Comparison of ENCODE assay signal across 9 mouse cellular contexts in genomic region chr11:19423841-19424815, GRCm38 (mm10).
A peak's percentile ranks its signal among the peaks of the same experiment; 100 is the strongest.
DNase-seq lines count a peak whose midpoint lies in the region; ATAC-seq and TF ChIP-seq lines count a peak whose summit lies in the region.
"Had no signal": no experiment of that assay in that cellular context is flagged by ENCODE, and none has a peak within 500 bp of the region (broad histone marks: within the 10 kb centered on the region; RNA-seq: fewer than 3 reads in every experiment).

No protein-coding gene starts in this region.

- H3K9me3 ChIP-seq in neural tube, embryonic 14.5 days (ENCODE audit: control insufficient read depth, low read length), result no peaks in the 10 kb centered on the region
- H3K9me3 ChIP-seq in hindbrain, embryonic 12.5 days (replicated peaks), result no peaks in the 10 kb centered on the region
- H3K9me3 ChIP-seq: liver, embryonic 15.5 days had no signal

- TF ChIP-seq CTCF in embryonic fibroblast, embryonic 13.5 days (IDR thresholded peaks at IDR 0.05; ENCODE audit: borderline replicate concordance, insufficient read depth, low read length), result no peak
- no peak for TF ChIP-seq CTCF in kidney, adult 2 months (conservative IDR thresholded peaks at IDR 0.05; ENCODE audit: insufficient read depth, insufficient read length, low read depth, low read length)

- H3K4me1 ChIP-seq in embryonic fibroblast, embryonic 13.5 days (ENCODE audit: control insufficient read depth, insufficient read depth, low read length), result peaks cover 9% of the 10 kb centered on the region; the same call in 1 of the 2 replicates
- peaks cover 2% of the 10 kb centered on the region; the same call in 1 of the 2 replicates for H3K4me1 ChIP-seq in kidney, adult 2 months (ENCODE audit: control insufficient read depth, insufficient read depth, low read length)
- peaks cover 7% of the 10 kb centered on the region for H3K4me1 ChIP-seq in neural tube, embryonic 14.5 days (ENCODE audit: control insufficient read depth, insufficient read depth, low read length)
- H3K4me1 ChIP-seq in hindbrain, embryonic 12.5 days, result no peaks in the 10 kb centered on the region
- H3K4me1 ChIP-seq: liver, embryonic 15.5 days had no signal

- peak overlapping the region; percentile 20; the same call in 1 of the 2 replicates for H3K4me2 ChIP-seq in neural tube, embryonic 14.5 days (ENCODE audit: low read depth, low read length)
- H3K4me2 ChIP-seq in hindbrain, embryonic 12.5 days (replicated peaks), result no peak overlapping the region
- H3K4me2 ChIP-seq: liver, embryonic 15.5 days had no signal

- peak overlapping the region; percentile 47 for H3K27ac ChIP-seq in embryonic fibroblast, embryonic 13.5 days (ENCODE audit: insufficient read depth, low read length)
- H3K27ac ChIP-seq in kidney, adult 2 months (ENCODE audit: insufficient read depth, low read depth, low read length), result peak overlapping the region; percentile 53; the same call in 1 of the 2 replicates
- H3K27ac ChIP-seq in neural tube, embryonic 14.5 days (ENCODE audit: low read depth, low read length), result no peak overlapping the region
- H3K27ac ChIP-seq in hindbrain, embryonic 12.5 days, result no peak overlapping the region
- H3K27ac ChIP-seq: liver, embryonic 15.5 days had no signal

- no peaks in the 10 kb centered on the region for H3K27me3 ChIP-seq in kidney, adult 2 months (replicated peaks; ENCODE audit: control insufficient read depth, insufficient read depth, low read length)
- no peaks in the 10 kb centered on the region for H3K27me3 ChIP-seq in neural tube, embryonic 14.5 days (ENCODE audit: control insufficient read depth, insufficient read depth, low read length)
- no peaks in the 10 kb centered on the region for H3K27me3 ChIP-seq in hindbrain, embryonic 12.5 days
- H3K27me3 ChIP-seq: liver, embryonic 15.5 days had no signal

- intact Hi-C loops in left cerebral cortex, postnatal 25 days (cut with DNase I), result no loop called here

- 12% methylated on average over 20 of the region's 20 CpGs for WGBS in kidney, adult 2 months
- WGBS in neural tube, embryonic 14.5 days, result 21% methylated on average over 20 of the region's 20 CpGs
- WGBS in hindbrain, embryonic 12.5 days, result 69% methylated on average over 20 of the region's 20 CpGs

- H3K4me3 ChIP-seq in embryonic fibroblast, embryonic 13.5 days (ENCODE audit: insufficient read depth, low read length), result no peak overlapping the region
- H3K4me3 ChIP-seq in kidney, adult 2 months (ENCODE audit: insufficient read depth, low read depth, low read length), result no peak overlapping the region
- no peak overlapping the region for H3K4me3 ChIP-seq in neural tube, embryonic 14.5 days (ENCODE audit: low read depth, low read length)
- no peak overlapping the region for H3K4me3 ChIP-seq in hindbrain, embryonic 12.5 days
- H3K4me3 ChIP-seq: liver, embryonic 15.5 days had no signal

- peak; percentile 8 for DNase-seq in adrenal gland, adult 2 months
- no peak for DNase-seq in adrenal gland, postnatal 4 days (ENCODE audit: low spot score in 2 of 2)
- DNase-seq in kidney, adult 2 months, result peak; percentile 68
- peak; percentile 33 to 65 for DNase-seq in left cerebral cortex, postnatal 25 days (ENCODE audit: low spot score in 2 of 2)

- ATAC-seq in neural tube, embryonic 14.5 days (ENCODE audit: low read depth), result no peak
- ATAC-seq in erythroblast, adult 5-6 weeks (replicated peaks; ENCODE audit: low FRiP score, poor library complexity, severe bottlenecking), result no peak
- no peak for ATAC-seq in hindbrain, embryonic 12.5 days (ENCODE audit: low FRiP score)

- H3K9ac ChIP-seq in neural tube, embryonic 14.5 days (replicated peaks; ENCODE audit: low read depth, low read length), result no peak overlapping the region
- no peak overlapping the region for H3K9ac ChIP-seq in hindbrain, embryonic 12.5 days
- H3K9ac ChIP-seq: liver, embryonic 15.5 days had no signal

- TF ChIP-seq POLR2A in embryonic fibroblast, embryonic 13.5 days (IDR thresholded peaks at IDR 0.05; ENCODE audit: low read depth, low read length), result no peak
- TF ChIP-seq POLR2A in kidney, adult 2 months (IDR thresholded peaks at IDR 0.05; ENCODE audit: low read depth, low read length), result no peak

- no peaks in the 10 kb centered on the region for H3K36me3 ChIP-seq in kidney, adult 2 months (ENCODE audit: control insufficient read depth, insufficient read depth, low read length)
- no peaks in the 10 kb centered on the region for H3K36me3 ChIP-seq in neural tube, embryonic 14.5 days (ENCODE audit: control insufficient read depth, insufficient read depth, low read length)
- no peaks in the 10 kb centered on the region for H3K36me3 ChIP-seq in hindbrain, embryonic 12.5 days
- H3K36me3 ChIP-seq: liver, embryonic 15.5 days had no signal

Comparison
In these comparisons a context has a peak if more than half of its experiments do, and no peak if none do; other contexts are left out.
1. DNase-seq: peak in adrenal gland, adult 2 months (single experiment), kidney, adult 2 months (single experiment) and left cerebral cortex, postnatal 25 days (2 of 2); none in adrenal gland, postnatal 4 days (0 of 2).
2. H3K27ac ChIP-seq: peak in embryonic fibroblast, embryonic 13.5 days (single experiment) and kidney, adult 2 months (single experiment); none in neural tube, embryonic 14.5 days (single experiment) and hindbrain, embryonic 12.5 days (single experiment).